Mouse (Mus musculus): ENCODE measurements around the gene Tenm1. TPM values are rescaled to one million over a fixed set of nuclear protein-coding genes. Genes with fewer than 3 reads are reported as not detected.

The Tenm1 gene
- not detected in 2 replicates for total RNA-seq (2015)
- not detected in 2 replicates for total RNA-seq (2017)

- ATAC-seq (ENCODE audit: poor library complexity, severe bottlenecking), result no peak
These were observed at the start of gene Tenm1 for GRCm38 (mm10) chrX:43428855-43429263. Tenm1 (minus strand) TSS chrX:43429126.

DNA sequence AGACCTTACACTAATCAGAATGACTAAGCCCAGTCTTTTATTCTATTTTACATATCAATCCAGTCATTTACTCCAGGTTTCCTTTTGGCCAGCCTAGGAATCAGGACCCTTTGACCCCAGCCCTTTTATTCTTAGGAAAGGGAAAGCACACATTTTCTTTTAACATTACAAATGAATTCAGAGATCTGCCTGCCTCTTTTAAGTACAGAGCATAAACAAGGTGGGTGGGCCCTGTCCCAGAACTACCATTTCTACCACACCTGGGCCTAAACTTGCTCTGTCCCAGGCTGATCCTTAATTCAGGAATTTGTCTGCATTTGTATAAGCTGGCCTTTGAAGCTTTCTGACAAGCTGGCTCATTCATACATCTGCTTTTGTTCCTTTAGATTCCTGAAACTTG, 38.4 kb upstream of the Tenm1 start:
- ATAC-seq (ENCODE audit: poor library complexity, severe bottlenecking), result no peak

DNA sequence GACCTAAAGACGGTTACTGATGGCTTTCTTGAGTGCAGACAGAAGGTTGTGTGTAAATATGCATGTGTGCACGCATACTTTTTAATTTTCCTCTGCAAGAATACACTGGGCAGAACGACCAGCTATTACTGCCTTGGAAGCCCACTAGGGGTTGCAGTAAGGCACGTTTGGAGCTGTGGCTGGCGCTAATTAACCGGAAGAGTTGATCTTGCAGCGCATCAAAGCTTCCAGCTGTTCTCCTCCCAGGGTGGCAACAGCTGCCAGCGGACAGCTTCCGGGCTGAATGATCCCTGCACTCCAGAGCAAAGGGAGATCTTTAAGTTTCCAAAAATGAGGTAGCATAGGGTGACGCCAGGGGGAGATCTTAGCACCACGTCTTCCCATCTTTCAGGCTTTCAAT, 1.7 kb upstream of the Tenm1 start:
- ATAC-seq (ENCODE audit: poor library complexity, severe bottlenecking), result no peak

- ATAC-seq (ENCODE audit: poor library complexity, severe bottlenecking), result no peak
These were observed 1.1 kb upstream of the Tenm1 start for GRCm38 (mm10) chrX:43429982-43430531.

DNA sequence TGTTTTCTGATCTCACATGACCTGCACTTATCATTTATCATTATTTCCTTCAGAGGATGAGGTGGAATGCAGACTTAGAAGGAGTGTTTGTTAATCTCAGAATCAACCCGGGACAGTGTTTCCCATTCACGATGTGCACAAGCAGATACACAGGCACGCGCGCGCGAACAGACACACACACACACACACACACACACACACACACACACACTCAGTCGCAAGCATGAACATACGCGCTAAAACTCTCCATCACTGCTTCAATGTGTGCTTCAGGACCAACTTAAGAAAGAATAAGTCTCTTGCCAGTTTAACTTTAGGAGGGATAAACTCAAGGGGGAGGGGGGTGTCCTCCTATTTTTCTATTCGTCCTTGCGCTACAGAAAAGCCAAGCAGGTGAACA, 411 bp upstream of the Tenm1 start:
- no peak for ATAC-seq (ENCODE audit: poor library complexity, severe bottlenecking)

DNA sequence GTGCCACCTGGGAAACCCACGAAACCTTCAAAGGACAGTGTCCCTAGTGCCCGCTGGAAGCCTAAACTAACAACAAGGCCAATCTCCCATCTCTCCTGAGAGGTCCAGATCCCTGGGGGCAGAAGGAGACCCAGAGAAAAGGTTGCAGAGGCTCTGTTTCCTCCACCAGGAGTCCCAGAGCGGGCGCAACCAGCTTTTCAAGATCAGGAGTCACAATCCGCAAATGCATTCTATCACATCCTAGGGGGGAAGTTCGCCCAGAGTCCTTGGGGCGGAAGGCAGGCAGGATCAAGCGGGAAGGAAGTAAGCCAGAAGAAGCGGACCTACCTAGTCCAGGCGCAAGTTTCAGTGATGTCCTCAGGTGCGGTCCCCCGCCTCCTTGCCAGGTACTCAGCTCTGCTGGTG, 963 bp downstream of the Tenm1 start:
- ATAC-seq (ENCODE audit: poor library complexity, severe bottlenecking), result no peak

DNA sequence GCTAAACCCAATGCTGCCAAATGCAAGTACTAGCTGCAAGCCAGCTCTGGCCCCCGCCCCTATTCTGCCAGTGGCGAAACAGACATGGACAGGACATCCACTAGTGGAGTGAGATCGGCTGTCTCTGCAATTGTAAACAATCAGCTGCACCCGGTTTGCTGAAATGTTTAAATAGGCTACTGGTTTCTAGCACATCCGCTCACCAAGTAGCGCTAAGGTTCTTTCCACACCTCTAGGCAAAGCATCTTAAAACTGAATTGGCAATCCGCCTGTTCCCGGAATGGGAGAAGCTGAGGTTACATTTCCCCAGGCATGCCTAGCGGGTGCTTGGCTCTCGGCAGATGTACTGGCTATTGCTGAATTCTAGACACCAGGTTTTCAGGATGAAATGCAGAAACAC, 1.8 kb downstream of the Tenm1 start:
- ATAC-seq (ENCODE audit: poor library complexity, severe bottlenecking), result no peak

DNA sequence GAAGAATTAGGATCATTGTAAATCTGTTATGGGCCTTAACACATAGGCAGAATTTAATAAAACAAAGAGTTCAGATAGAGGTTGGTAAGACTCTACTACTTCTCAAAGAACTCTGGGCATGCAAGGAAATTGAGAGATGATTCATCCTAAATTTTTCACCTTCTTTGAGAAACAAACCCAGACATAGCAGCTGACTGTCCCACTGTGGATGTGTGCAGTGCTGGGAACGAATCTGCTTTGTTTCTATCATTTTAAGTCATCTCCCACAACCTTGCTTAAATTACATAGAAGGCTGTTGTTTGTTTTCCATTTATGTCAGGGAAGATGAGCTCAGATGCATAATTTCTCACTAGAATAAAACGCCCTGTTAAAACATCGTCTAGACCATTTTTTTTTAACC, 31.0 kb downstream of the Tenm1 start:
- ATAC-seq (ENCODE audit: poor library complexity, severe bottlenecking), result no peak

DNA sequence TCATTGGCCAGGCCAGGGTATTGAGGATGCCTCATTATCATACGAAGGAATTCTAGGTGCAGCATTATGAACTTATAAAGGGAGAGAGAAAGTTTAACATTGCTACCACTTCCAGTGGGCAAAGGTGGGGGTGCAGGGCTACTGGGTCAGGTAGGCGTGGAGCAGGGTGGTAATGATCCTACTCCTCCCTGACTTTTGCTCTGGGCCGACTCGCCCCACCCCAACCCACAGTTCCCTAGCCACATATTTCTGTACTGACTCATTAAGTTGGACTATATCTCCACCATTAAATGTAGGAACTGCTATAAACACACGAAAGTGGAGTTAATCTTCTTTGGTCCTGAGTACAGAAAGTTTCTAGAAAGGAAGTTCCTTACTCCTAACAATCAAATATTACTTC, 40.8 kb downstream of the Tenm1 start:
- ATAC-seq (ENCODE audit: poor library complexity, severe bottlenecking), result no peak

DNA sequence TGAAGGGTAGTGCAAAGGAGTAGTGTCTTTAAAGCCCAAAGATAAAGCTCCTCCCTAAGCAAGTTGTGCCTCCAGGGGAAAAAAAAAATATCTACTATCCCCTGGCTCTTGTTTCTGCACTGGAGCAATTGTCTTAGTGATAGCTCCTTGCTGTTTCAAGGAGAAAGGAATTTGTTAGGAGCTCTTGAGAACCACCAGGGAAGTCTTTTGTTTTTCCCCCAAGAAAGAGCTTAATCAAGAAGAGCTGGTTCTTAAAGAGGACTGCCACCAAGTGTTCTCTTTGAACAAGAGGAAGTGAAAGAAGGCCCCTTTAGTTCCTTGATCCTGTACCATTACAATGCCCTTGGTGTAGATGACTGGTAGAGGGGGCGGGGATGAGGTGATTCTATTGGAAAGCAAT, 56.4 kb downstream of the Tenm1 start:
- no peak for ATAC-seq (ENCODE audit: poor library complexity, severe bottlenecking)

DNA sequence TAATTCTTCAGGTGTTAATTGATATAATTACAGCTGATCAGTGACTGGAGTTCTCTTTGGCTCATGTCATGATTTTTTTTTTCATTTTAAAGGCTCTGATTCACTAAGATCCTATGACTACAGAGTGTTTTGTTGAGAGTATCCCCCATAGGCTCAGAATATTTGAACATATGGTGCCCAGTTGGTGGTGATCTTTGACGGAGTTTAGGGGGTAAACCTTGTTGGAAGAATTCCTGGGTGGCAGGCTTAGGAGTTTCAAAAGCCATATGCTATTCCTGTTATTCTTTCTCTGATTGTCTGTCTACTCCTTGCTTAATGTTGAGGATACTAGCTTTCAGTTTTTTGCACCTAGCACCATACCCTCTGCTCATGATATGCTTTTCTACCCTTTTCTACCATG, 109.6 kb downstream of the Tenm1 start:
- ATAC-seq (ENCODE audit: poor library complexity, severe bottlenecking), result no peak

DNA sequence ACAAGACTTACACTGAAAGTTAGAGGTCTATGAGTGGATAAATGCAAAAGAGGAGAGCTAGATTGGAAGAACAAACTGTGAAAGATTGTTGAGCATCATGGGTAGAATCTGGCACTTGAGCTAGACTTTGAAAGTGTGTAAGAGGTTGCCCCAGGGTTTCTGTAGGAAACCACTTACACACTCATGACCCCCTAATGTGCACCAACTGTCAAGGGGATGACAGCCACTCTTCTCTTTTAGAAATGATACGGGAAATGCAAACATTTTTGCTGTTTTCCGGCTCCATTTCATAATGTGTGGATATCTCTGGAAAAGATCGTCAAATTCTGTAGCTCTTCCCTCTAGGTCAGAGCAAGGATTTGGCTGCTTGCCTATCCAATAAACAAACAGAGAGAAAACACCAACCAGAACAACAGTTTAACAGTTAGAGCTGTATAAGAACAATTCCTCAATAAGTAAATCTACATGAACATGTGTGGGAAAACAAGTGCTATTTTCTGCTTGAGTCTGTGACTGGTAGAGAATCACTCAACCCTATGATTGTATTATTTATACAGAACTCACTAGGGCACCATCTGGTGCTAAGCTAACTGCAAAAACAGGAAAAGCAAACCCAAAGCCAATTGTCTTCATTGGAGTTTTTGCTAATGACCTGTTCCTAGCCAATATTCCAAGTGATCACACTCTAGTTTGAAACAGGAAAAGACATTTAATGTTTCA, 111.0 kb downstream of the Tenm1 start:
- ATAC-seq (ENCODE audit: poor library complexity, severe bottlenecking), result no peak

- no peak for ATAC-seq (ENCODE audit: poor library complexity, severe bottlenecking)
These were observed 193.1 kb downstream of the Tenm1 start for GRCm38 (mm10) chrX:43235844-43236243.

GRCm38 (mm10) chrX:43205003-43205402, 223.9 kb downstream of the Tenm1 start:
- ATAC-seq (ENCODE audit: poor library complexity, severe bottlenecking), result no peak

DNA sequence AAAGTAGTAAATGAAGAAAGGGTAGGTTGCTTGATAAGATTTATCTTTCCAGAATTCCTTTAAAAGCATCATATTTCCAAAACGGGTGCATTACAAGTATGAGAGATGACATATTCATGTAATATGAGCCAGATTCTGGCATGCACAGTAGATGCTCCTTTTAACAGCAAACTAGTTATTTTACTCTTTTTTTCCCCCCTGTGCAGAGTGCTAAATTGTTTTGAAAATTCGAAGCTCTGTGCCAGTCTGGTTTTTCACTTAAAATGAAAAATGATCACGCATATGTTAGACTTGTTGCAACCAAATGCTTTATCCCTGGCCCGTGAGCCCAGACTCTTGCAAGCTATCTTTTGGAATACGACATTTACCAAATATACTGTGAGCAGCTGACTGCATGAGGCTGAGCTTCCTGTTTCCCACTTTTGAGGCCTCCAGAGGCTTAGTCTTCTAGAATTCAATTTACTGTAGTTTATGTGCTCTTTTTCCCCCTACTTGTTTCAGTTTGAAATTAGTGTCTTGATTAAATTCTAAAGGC, 226.6 kb downstream of the Tenm1 start:
- ATAC-seq (ENCODE audit: poor library complexity, severe bottlenecking), result no peak

DNA sequence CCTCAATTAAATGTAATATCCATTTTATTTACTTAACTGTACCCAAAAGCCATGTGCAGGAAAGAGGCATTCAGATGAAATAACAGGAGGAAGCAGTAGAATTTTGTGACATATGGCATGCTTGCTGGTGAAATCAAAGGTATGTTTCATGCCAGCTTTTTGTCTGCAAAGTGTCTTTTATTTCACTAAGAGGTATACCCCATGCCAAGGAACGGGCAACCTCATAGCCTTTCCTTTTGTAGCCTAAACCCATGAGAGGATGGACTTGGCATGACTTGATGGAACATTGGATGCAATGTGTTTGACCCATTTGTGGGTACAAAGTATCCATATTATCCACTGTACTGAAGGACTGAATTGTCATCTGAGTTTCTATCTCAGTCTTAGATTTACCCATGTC, 246.0 kb downstream of the Tenm1 start:
- no peak for ATAC-seq (ENCODE audit: poor library complexity, severe bottlenecking)

GRCm38 (mm10) chrX:43151561-43151960, 277.4 kb downstream of the Tenm1 start:
- no peak for ATAC-seq (ENCODE audit: poor library complexity, severe bottlenecking)

GRCm38 (mm10) chrX:43129696-43130095, 299.2 kb downstream of the Tenm1 start:
- ATAC-seq (ENCODE audit: poor library complexity, severe bottlenecking), result no peak

DNA sequence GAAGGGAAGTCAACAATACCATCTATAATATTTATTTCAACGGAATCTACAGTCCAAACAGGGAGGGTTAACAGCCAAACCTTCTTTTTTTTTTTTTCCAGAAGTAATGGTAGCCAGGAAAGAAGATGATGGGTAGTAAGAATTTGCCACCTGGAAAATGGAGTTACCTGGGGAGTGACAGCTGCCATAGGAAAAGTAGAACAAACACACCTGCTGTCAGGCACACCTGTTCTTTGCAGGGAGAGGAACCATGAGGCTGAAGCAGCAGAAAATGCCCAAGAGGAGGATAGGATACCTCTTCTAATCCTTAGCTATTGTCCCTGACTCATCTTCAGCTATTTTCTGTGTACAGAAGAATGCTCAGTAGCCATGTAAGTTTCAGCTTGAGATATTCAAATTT, 306.4 kb downstream of the Tenm1 start:
- ATAC-seq (ENCODE audit: poor library complexity, severe bottlenecking), result no peak

- ATAC-seq (ENCODE audit: poor library complexity, severe bottlenecking), result no peak
These were observed 306.9 kb downstream of the Tenm1 start for GRCm38 (mm10) chrX:43122001-43122400.

DNA sequence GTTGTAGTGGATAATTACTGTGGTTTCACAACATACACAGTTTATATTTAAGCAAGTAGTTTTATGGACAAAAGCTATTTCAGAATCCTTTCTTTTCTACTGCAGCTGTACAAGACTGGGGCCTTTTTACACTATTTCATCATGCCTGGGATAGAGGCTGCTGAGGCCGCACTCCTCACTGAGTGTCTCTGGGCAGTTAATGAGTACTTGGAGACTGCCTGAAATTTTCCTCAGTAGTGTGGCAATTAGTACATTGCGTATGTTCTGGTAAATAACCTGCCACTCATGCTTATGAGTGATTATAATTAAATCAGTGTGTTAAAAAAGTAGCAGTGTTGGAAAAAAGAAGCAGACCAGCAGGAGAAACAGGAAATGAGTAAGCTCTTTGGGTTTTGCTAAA, 442.8 kb downstream of the Tenm1 start:
- ATAC-seq (ENCODE audit: poor library complexity, severe bottlenecking), result no peak

DNA sequence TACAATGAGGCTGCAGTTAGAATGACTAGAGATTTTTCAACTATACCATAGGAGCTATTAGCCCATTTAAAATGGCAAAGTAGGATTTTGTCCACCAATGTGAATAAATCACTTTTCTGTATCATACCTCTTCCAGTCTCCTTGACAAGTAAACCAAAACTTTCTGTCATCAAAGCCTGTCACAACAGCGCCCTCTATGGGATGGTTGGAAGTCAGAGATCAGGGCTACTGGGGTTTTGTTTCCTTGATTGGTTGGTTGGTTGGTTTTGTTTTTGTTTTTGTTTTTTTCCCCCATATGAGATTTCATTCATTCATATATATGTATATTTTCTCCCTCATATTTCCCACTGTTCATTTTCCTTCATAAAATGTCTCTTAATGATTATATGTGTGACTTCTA, 455.4 kb downstream of the Tenm1 start:
- no peak for ATAC-seq (ENCODE audit: poor library complexity, severe bottlenecking)

- ATAC-seq (ENCODE audit: poor library complexity, severe bottlenecking), result no peak
These were observed 461.3 kb downstream of the Tenm1 start for GRCm38 (mm10) chrX:42967611-42968010.
